Mouse (Mus musculus) hematopoietic multipotent progenitor cell, adult 10-12 weeks (in vitro differentiated cells): ENCODE measurements around the gene 9530053A07Rik. TPM values are rescaled to one million over a fixed set of nuclear protein-coding genes. Genes with fewer than 3 reads are reported as not detected.

Experiments used
- polyA plus RNA-seq: library from polyadenylated mRNA; stranded (reverse); fragments of >175 nt; gene quantifications from 2 replicates; pipeline ENCODE4 v1.2.3, GENCODE M21; 2012; ENCODE audit warnings: low replicate concordance

Gene 9530053A07Rik
- polyA plus RNA-seq: not detected in 2 replicates

GRCm38 (mm10) chr7:28129166-28129565, at the start of gene 9530053A07Rik:
Gene 9530053A07Rik (plus strand): TSS chr7:28129466.

GRCm38 (mm10) chr7:28169489-28170422, 40.5 kb downstream of the 9530053A07Rik start, which contains the start of gene Fbl:
Gene Fbl (plus strand): TSS chr7:28169710.

DNA sequence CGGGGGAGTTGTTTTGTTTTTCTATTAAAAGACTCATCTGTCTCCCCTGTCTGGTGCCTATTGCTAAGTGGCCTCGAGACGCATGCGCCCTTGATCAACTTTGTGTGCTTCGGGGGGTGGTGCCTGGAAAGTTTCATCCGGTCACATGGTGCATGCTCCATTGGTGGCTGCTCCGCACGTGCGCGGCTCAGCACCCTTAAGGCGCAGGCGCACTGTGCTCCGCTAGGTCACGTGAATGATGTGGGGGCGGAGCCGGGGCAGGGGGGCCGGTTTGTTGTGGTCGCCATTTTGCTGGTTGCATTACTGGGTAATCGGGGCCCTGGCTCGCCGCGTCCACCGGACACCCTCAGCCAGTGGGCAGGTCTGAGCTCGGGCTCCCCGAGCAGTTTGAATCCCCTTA, 50.0 kb downstream of the 9530053A07Rik start, which contains the start of gene Dyrk1b:
TSS of gene Dyrk1b (plus strand) at position 242 of the 400 bp plus-strand sequence.

Other genes with a start within 250 kb of the 9530053A07Rik start
- gene Zfp974, start 200.0 kb upstream of the 9530053A07Rik start, polyA plus RNA-seq: 0.28 and 0.71 TPM in 2 replicates
- gene Zfp780b, start 150.3 kb upstream of the 9530053A07Rik start, polyA plus RNA-seq: 0.24 and 1.1 TPM in 2 replicates
- 0.05 and 0.19 TPM in 2 replicates for gene Zfp850, start 115.4 kb upstream of the 9530053A07Rik start, polyA plus RNA-seq
- gene Psmc4, start 79.4 kb upstream of the 9530053A07Rik start, polyA plus RNA-seq: 25.6 and 53.5 TPM in 2 replicates
- gene Fcgbp, start 58.2 kb upstream of the 9530053A07Rik start, polyA plus RNA-seq: 0.03 TPM in 1 of 2 replicates, not detected in the other
- gene Fbl, start 40.2 kb downstream of the 9530053A07Rik start, polyA plus RNA-seq: 125 and 197 TPM in 2 replicates
- gene Dyrk1b, start 50.0 kb downstream of the 9530053A07Rik start, polyA plus RNA-seq: 82.1 and 186 TPM in 2 replicates
- 5.3 and 17.3 TPM in 2 replicates for gene Eid2, start 138.4 kb downstream of the 9530053A07Rik start, polyA plus RNA-seq
- gene Eid2b, start 148.3 kb downstream of the 9530053A07Rik start, polyA plus RNA-seq: 10.5 and 32.4 TPM in 2 replicates
- not detected in 2 replicates for gene Selenov, start 161.7 kb downstream of the 9530053A07Rik start, polyA plus RNA-seq
- not detected in 2 replicates for gene Dll3, start 172.8 kb downstream of the 9530053A07Rik start, polyA plus RNA-seq
- 54.8 and 107 TPM in 2 replicates for gene Timm50, start 182.6 kb downstream of the 9530053A07Rik start, polyA plus RNA-seq
- 77.8 and 140 TPM in 2 replicates for gene Supt5, start 209.3 kb downstream of the 9530053A07Rik start, polyA plus RNA-seq
- 312 and 2,158 TPM in 2 replicates for gene Rps16, start 221.2 kb downstream of the 9530053A07Rik start, polyA plus RNA-seq
- gene Plekhg2, start 243.1 kb downstream of the 9530053A07Rik start, polyA plus RNA-seq: 115 and 200 TPM in 2 replicates